Mouse (Mus musculus): ENCODE data around the gene Slc8b1.

Slc8b1 gene

DNA sequence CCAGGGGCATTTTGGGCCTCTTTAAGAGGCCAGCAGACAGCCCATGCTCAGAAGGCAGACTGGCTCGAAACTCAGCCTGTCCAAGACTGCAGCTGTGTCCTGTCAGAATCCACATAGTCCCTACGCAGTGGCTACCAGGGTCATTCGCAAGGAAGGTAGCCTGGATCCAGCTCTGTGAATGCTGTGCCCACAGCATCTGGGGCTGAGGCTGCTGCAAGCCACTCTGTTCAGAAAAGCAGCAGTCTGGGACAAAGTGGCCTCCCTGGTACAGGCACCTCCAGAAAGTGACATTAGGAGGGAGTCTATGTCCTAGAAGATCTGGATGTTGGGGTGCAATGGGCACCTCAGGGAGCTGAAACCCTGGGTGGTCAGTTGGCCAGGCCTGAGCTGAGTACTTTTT, 58.8 kb downstream of the Slc8b1 start:
- no peak for DNase-seq

GRCm38 (mm10) chr5:120570289-120570897, 59.4 kb downstream of the Slc8b1 start:
- no peak for DNase-seq

GRCm38 (mm10) chr5:120571056-120571740, 60.2 kb downstream of the Slc8b1 start:
- DNase-seq, result no peak

GRCm38 (mm10) chr5:120574469-120575063, 63.6 kb downstream of the Slc8b1 start:
- no peak for DNase-seq

DNA sequence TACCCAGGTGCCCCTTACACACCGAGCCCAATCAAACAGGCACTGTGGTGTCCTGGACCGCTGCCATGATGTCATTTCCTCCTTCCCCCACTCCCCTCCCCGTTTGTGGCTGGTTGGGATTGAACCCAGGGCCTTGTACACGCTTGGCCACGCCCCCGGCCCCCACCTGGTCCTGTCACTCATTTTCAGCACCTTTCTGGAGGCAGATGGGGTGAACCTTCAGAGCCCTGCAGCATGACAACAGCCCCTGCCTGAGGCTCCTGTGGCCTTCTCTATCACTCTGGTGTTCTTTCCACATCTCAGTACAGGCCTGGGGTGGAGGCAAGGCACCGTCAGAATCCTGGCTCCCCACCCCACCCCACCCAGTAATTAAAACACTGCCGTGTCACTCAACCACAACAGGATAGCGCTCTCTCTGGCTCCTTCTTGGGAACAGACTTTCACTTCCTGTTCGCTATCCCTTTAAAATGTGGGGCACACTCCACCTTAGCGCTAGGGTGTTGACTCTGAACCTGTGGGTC, 65.9 kb downstream of the Slc8b1 start:
- DNase-seq, result no peak

DNA sequence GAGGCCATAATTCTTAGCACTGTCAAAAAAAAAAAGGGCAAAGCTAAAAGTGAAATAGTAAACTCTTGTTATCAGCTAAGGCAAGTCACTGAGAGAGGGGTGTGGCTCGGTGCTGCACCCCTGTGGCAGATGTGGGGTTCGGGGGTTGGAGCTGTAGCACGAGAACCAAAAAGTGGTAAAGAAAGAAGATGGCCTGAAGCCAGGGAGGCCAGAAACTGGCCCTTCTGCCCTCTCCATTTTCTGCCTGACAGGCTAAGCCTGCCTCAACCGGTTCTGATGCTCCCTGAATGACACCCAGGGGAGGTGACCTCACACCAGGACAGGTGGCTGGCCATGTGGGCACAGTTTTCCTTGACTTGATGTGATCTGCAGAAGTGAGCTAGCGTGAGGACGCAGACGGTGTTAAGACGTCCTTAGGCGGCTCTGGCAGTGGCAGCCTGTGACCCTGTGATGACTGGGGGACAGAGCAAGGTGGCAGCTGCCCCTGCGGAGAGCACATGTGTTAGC, 67.0 kb downstream of the Slc8b1 start:
- DNase-seq, result no peak

DNA sequence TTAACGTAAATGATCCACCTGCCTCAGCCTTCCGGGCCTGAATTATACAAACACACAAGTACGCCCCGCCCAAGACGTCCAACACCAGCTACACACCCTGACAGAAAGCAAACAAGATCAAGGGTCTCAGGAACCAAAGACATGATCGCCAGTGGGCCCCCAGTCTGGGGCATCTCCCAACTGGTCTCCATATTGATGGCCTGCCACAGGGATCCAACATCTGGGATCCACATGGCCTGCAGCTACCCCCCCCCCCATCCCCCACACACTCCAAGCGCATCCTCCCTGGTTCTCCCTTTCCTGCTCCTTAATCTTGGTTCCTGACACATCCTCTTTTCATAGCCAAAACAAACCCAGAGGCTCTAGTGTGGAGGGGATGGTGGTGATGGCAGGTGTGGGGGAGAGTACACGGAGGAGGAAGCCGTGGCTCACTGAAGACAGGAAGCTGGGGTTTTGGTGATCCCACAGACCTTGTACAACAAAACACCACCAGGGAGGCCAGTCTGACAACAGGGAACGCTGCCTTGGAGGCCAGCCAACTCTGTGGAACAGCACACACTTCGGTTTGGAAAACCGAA, 67.6 kb downstream of the Slc8b1 start:
- peak; percentile 58 for DNase-seq

GRCm38 (mm10) chr5:120579211-120579897, 68.4 kb downstream of the Slc8b1 start:
- no peak for DNase-seq

- no peak for DNase-seq
These were observed 69.1 kb downstream of the Slc8b1 start for GRCm38 (mm10) chr5:120579898-120580626.

GRCm38 (mm10) chr5:120582002-120582401, 71.0 kb downstream of the Slc8b1 start:
- DNase-seq, result no peak

DNA sequence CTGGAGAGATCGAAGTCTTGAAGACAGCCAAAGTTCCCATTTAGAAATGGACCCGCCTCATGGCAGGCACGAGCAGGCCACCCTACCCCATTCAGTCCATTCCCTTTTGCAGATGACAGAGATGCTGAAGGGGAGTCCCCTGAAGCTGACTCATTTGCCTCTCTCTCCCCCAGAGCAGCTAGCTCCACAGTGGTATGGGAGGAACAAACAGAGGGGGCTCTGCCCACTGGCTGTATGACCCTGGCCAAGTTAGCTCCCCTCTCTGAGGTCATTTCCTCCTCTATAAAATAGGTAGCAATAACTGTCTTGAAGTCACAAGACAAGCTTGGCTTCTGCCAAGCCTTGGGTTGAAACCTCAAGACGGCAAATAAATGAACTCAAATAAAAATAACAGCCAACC, 72.5 kb downstream of the Slc8b1 start:
- no peak for DNase-seq
